Mouse (Mus musculus) midbrain, embryonic 15.5 days (tissue): ENCODE data around the gene Spata31d1d. TPM values are rescaled to one million over a fixed set of nuclear protein-coding genes. Genes with fewer than 3 reads are reported as not detected.
"Not testable (repeated sequence)": the region's sequence is repeated elsewhere in the genome, so short reads cannot be mapped to it uniquely, and the experiment has no call there.

Experiments
- ATAC-seq: fragments of 200-750 bp; cut with Nextera tagmentation; replicated peaks from 2 replicates; pipeline ENCODE4 v1.8.0; 2017; ENCODE audit warnings: moderate TSS enrichment
- H3K27ac ChIP-seq: fragments of 300-500 bp; sonication (generic); 2 replicates; pipeline ENCODE4 v1.5.1; 2015; ENCODE audit warnings: mild to moderate bottlenecking, inconsistent platforms
- H3K27me3 ChIP-seq: fragments of 300-500 bp; sonication (generic); replicated peaks from 2 replicates; pipeline ENCODE4 v1.6.1; 2015; ENCODE audit warnings: inconsistent platforms
- H3K36me3 ChIP-seq: fragments of 300-500 bp; sonication (generic); replicated peaks from 2 replicates; pipeline ENCODE4 v1.6.1; 2015; ENCODE audit warnings: inconsistent platforms
- H3K4me1 ChIP-seq: fragments of 300-500 bp; sonication (generic); 2 replicates; pipeline ENCODE4 v1.6.1; 2015; ENCODE audit warnings: inconsistent platforms
- H3K4me2 ChIP-seq: fragments of 300-500 bp; sonication (generic); 2 replicates; pipeline ENCODE4 v1.6.1; 2015; ENCODE audit warnings: inconsistent platforms, mild to moderate bottlenecking, moderate library complexity
- H3K4me3 ChIP-seq: fragments of 300-500 bp; sonication (generic); 2 replicates; pipeline ENCODE4 v1.5.1; 2015; ENCODE audit warnings: mild to moderate bottlenecking, inconsistent platforms
- H3K9ac ChIP-seq: fragments of 300-500 bp; sonication (generic); 2 replicates; pipeline ENCODE4 v1.6.1; 2015; ENCODE audit warnings: mild to moderate bottlenecking, inconsistent platforms
- H3K9me3 ChIP-seq: fragments of 300-500 bp; sonication (generic); 2 replicates; pipeline ENCODE4 v1.6.1; 2016; ENCODE audit warnings: inconsistent platforms
- WGBS: fragments of 180-500 bp; shearing (Covaris S2); methylation state at CpG from one replicate; pipeline ENCODE4 v1.1.7; 2015; ENCODE audit warnings: mixed read lengths; 5-methylcytosine and 5-hydroxymethylcytosine counted together
- polyA plus RNA-seq: library from polyadenylated mRNA; unstranded; fragments of >200 nt; fragmentation: Nextera tagmentation; extraction: Ambion mirVana; gene quantifications from 2 replicates; pipeline ENCODE4 v1.2.1, GENCODE M21; 2015

The Spata31d1d gene
- polyA plus RNA-seq, 1 experiment from 2014 or later = not detected

DNA sequence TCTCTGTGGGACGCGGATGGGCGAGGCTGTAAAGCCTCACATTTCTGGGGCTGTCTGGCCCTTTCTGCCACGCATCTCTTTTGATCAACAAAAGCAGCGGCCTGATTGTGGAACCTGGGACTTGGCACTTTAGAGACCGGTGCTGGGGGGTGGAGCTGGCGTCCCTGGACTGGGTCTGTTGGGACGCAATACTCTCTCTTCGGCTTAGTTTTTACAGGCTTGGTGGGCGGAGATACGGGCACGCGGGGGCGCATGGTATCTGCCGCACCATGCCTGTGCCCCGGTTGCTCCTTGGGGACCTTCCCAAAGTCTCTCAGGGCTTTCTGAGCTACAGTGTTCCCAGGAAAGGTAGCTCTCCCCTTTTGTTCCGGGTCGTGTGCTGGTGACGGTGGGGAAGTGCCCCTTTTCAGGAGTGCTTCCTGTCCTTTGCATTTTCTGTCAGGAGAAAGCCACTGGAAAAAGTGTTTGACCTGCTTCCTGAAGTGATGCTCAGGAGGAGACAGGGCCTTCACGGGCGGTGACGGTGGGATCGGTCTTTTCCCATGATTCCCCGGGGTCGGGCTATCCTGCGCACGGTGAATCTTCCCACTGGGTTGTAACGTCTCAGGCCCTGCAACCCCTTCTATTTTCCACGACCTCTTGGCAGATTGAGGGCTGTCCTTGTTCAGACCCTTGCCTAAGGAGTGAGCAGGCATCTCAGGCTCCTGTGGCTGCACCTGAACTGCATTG lies 5.2 kb downstream of the Spata31d1d start:
- WGBS = 37% methylated on average over 29 of the region's 29 CpGs
- peak overlapping the region; percentile 19; the same call in 1 of the 2 replicates for H3K4me3 ChIP-seq
- no peak for ATAC-seq

DNA sequence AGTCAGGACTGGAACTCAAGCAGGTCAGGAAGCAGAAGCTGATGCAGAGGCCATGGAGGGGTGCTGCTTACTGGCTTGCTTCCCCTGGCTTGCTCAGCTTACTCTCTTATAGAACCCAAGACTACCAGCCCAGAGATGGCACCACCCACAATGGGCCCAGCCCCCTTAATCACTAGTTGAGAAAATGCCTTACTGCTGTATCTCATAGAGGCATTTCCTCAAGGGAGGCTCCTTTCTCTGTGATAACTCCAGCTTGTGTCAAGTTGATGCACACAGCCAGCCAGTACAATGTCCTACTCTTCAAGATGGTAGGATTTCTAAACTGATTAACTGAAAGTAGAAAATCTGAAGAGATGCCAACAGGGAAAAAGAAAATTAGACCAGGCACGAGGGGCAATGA lies 9.5 kb downstream of the Spata31d1d start:
- not testable (repeated sequence) for H3K9ac ChIP-seq, H3K4me2 ChIP-seq, H3K4me3 ChIP-seq, H3K4me1 ChIP-seq, H3K27me3 ChIP-seq, H3K27ac ChIP-seq, ATAC-seq, H3K9me3 ChIP-seq, H3K36me3 ChIP-seq
- WGBS = 78% methylated on average over 1 of the region's 1 CpGs

More for the DNA sequence above, 5.2 kb downstream of the Spata31d1d start:
- Histone ChIP-seq H3K27me3 (no peaks in the 10 kb centered on the region), H3K36me3 (no peaks in the 10 kb centered on the region), H3K4me1 (0 out of 2 replicates have a peak, but pooled peaks cover 4% of the 10 kb centered on the region), H3K4me2 (peak overlapping the region; percentile 39), H3K9me3 (no peaks in the 10 kb centered on the region), H3K27ac (no peak overlapping the region), H3K9ac (no peak overlapping the region)

DNA sequence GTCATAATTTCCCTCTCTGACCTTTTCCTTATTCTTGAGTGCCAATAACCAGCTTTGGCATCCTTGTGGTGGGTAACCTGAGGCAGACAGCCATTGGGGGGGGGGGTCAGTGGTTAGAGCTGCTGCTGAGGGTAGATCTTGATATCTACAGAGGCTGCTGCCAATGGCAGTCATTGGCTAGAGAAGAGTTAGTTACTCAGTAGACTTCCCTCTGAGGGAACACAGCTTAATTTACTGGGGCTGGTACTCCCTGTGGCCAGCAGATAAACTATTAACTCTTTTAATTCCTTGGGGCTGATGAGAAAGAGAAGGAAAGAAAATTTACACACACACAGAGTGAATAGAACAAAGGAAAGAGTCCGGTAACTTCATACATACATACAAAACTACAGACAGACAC lies 12.1 kb downstream of the Spata31d1d start:
- ATAC-seq = no peak
- Histone ChIP-seq H3K27ac (no peak overlapping the region), H3K4me3 (no peak overlapping the region), H3K9ac (no peak overlapping the region), H3K4me1 (no peaks in the 10 kb centered on the region), H3K36me3 (no peaks in the 10 kb centered on the region), H3K9me3 (no peaks in the 10 kb centered on the region), H3K27me3 (no peaks in the 10 kb centered on the region), H3K4me2 (no peak overlapping the region)
- 82% methylated on average over 1 of the region's 1 CpGs for WGBS

DNA sequence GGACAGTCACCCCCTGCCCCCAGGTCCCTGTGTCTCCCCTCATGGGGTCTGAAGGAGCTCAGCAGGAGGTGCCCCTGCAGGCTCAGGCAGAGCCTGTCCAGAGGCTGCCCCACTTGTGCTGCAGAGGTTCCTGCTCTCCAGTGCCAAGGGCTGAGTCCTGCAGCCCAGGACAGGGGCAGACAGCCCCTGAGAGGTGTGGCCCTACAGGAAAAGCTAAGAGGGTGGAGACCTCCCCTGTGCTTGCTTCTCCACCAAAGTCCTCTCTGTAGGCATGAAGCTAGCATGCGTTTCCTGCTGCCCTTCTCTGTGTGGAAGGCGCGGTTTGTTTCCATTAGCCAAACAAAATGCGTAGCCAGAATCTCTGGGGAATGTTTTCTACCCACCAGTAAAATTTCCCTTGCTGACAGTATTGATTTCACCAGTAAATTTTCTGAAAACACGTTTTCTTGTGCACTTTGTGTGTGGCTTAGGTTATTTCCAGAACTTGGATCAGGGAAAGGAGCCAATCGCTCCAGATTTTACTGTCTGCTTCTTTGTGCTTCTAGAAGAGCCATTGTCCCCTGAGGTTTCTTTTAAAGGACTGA lies 12.6 kb downstream of the Spata31d1d start:
- H3K27me3 ChIP-seq, H3K36me3 ChIP-seq, H3K9me3 ChIP-seq, H3K4me1 ChIP-seq, ATAC-seq, H3K9ac ChIP-seq, H3K27ac ChIP-seq, H3K4me3 ChIP-seq, H3K4me2 ChIP-seq: not testable (repeated sequence)
- 47% methylated on average over 6 of the region's 6 CpGs for WGBS

DNA sequence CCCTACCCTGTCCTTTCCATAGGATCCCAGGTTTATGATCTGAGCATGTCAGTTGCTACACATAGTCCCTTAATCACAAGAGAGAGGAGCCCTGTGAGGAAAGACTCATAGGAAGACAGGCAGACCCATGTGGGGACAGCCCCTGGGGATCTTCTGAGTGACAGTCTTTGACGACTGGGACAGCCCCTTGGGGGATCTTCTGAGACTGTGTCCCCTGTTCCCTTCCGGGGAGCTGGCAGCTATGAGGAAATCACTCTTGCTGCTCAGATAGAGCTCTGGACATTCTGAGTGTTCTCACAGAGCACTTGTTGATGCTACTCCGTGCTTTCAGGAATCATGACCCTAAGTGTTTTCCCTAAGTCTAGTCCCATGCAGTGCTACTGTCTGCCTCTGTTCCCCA lies 17.8 kb downstream of the Spata31d1d start:
- no peaks in the 10 kb centered on the region for H3K27me3 ChIP-seq
- H3K4me2 ChIP-seq = no peak overlapping the region
- H3K4me3 ChIP-seq = no peak overlapping the region
- no peaks in the 10 kb centered on the region for H3K4me1 ChIP-seq
- no peak overlapping the region for H3K27ac ChIP-seq
- no peaks in the 10 kb centered on the region for H3K9me3 ChIP-seq
- 49% methylated on average over 3 of the region's 3 CpGs for WGBS
- no peak overlapping the region for H3K9ac ChIP-seq
- H3K36me3 ChIP-seq = no peaks in the 10 kb centered on the region
- ATAC-seq = no peak

DNA sequence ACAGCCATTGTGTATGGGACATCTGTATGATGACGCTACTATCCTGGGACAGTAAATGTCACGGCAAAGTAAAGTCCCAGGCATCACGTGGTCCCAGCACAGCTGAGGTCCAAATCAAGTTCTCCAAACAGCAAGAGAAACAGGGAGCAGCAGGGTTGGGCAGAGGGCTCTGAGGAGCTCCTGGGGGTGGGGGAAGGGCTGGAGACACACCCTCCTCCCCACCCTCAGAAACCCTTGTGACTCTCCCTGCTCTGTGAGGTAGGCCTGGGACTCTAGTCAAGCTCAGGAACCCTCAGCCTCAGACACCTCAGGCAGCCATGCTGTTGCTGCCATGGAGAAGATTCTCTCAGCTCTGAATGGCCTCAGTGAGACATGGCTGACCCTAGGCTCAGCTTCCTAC lies 19.6 kb downstream of the Spata31d1d start, which contains the start of gene Spata31d1b:
Gene Spata31d1b, plus strand, starts transcription at position 301 of the 400 bp plus-strand sequence.
- 77% methylated on average over 3 of the region's 3 CpGs for WGBS
- not testable (repeated sequence) for H3K27ac ChIP-seq, H3K9me3 ChIP-seq, H3K4me1 ChIP-seq, H3K4me3 ChIP-seq, H3K27me3 ChIP-seq, H3K4me2 ChIP-seq, H3K36me3 ChIP-seq, ATAC-seq, H3K9ac ChIP-seq

DNA sequence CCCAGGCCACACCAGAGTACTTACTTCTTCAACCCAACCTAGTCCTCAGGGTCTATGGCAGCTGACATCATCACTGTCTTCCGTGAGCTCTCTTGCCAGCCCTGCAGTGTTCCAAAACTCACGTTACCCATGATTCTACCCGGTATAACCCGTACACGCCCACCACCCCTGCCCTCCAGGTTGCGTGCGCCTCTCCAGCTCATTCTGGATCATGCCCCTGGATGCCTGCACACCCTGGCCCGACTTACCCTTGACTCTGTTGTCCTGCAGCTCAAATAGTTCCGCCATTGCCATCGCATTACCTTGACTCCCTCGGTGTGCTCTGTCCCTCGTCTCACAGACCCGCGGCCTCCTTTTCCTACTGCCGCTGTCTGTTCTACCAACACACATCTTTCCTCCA lies 21.3 kb downstream of the Spata31d1d start, which contains the start of gene Spata31d1a:
Gene Spata31d1a, minus strand, starts transcription at position 101 of the 400 bp plus-strand sequence.
- Histone ChIP-seq H3K4me2 (no peak within 1 kb of the TSS), H3K27ac (no peak within 1 kb of the TSS), H3K9me3 (no peaks in the 10 kb centered on the region), H3K27me3 (no peaks in the 10 kb centered on the region), H3K4me1 (no peaks in the 10 kb centered on the region), H3K36me3 (no peaks in the 10 kb centered on the region), H3K9ac (no peak within 1 kb of the TSS), H3K4me3 (no peak within 1 kb of the TSS)
- ATAC-seq = no peak
- 90% methylated on average over 15 of the region's 15 CpGs for WGBS

DNA sequence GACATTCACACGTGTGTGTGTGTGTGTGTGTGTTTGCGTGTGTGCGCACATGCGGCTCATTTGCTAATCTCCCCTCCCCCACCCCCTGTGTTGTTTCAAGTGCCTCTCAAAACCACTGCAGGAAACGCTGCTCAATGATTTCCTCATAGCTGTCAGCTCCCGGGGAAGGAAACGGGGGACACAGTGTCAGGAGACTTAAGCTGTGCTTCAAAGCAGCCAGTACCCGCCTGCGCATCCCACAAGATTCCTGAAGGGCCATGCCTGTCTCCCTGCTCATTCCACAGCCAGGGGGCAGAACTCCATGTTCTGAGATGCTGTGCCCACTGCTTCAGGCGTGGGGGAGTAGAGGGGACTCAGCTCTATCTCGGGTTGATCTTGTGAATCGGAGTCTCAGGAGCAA lies 27.0 kb downstream of the Spata31d1d start:
- no peak; the same call in 1 of the 2 replicates for ATAC-seq
- H3K9ac ChIP-seq = no peak overlapping the region
- H3K9me3 ChIP-seq = no peaks in the 10 kb centered on the region
- WGBS = 43% methylated on average over 12 of the region's 12 CpGs
- no peak overlapping the region for H3K4me3 ChIP-seq
- H3K27ac ChIP-seq = no peak overlapping the region
- H3K27me3 ChIP-seq = no peaks in the 10 kb centered on the region
- no peak overlapping the region for H3K4me2 ChIP-seq
- peaks cover 4% of the 10 kb centered on the region; the same call in 1 of the 2 replicates for H3K4me1 ChIP-seq
- H3K36me3 ChIP-seq = no peaks in the 10 kb centered on the region

DNA sequence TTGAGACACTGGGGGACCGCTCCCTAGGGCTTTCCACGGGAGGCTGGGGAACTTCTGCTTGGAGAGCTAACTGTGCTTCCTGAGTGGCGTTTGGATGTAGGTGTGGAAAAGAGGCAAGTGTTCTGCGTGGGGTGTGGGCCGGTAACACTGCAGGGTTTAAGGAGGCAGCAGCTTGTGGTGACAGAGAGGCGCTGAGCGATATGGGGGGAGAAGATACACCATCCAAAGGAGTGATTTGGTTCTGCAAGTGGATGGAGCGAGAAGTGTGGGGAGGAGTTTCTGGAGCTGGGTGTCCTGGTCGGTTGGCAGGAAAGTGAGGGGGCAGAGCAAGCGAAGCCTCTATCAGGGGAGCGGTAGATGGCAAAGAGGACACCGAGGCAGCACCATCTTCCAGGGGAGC lies 28.0 kb downstream of the Spata31d1d start:
- Histone ChIP-seq H3K27ac (no peak overlapping the region), H3K36me3 (no peaks in the 10 kb centered on the region), H3K9me3 (no peaks in the 10 kb centered on the region), H3K4me2 (no peak overlapping the region), H3K27me3 (no peaks in the 10 kb centered on the region), H3K4me1 (peaks cover 4% of the 10 kb centered on the region; the same call in 1 of the 2 replicates), H3K4me3 (no peak overlapping the region), H3K9ac (no peak overlapping the region)
- ATAC-seq = no peak
- 89% methylated on average over 12 of the region's 12 CpGs for WGBS

DNA sequence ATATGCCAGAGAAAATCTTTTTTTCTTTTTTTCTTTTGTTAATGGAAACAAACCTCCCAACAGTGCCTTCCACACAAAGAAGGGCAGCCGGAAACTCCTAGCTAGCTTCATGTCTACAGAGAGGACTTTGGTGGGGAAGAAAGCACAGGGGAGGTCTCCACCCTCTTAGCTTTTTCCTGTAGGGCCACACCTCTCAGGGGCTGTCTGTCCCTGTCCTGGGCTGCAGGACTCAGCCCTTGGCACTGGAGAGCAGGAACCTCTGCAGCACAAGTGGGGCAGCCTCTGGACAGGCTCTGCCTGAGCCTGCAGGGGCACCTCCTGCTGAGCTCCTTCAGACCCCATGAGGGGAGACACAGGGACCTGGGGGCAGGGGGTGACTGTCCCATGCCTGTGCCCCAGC lies 31.4 kb downstream of the Spata31d1d start:
- 52% methylated on average over 1 of the region's 1 CpGs for WGBS
- not testable (repeated sequence) for H3K4me3 ChIP-seq, H3K27me3 ChIP-seq, H3K27ac ChIP-seq, H3K9ac ChIP-seq, H3K4me2 ChIP-seq, H3K9me3 ChIP-seq, H3K36me3 ChIP-seq, H3K4me1 ChIP-seq, ATAC-seq

DNA sequence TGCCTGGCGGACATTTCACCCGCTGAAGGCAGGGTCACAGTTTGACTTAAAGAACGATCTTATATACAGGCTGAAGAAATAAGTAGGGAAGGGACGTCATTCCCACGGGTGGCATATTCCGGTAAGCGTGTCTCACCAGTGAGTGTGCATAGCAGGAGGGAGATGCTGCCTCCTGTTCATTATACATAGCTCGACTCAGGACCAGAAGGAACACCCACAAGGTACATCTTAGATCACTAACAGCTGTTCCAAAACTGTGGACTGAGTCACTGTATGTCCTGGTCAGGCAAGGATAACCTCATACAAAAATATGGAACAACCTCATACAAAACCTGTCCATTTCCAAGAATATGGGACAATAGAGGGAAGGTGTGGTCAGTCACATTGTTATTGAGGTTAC lies 32.4 kb downstream of the Spata31d1d start:
- Histone ChIP-seq H3K9me3 (no peaks in the 10 kb centered on the region), H3K27ac (no peak overlapping the region), H3K27me3 (no peaks in the 10 kb centered on the region), H3K4me1 (no peaks in the 10 kb centered on the region), H3K36me3 (no peaks in the 10 kb centered on the region), H3K4me2 (no peak overlapping the region), H3K9ac (no peak overlapping the region), H3K4me3 (no peak overlapping the region)
- WGBS = 92% methylated on average over 8 of the region's 8 CpGs
- ATAC-seq = no peak

DNA sequence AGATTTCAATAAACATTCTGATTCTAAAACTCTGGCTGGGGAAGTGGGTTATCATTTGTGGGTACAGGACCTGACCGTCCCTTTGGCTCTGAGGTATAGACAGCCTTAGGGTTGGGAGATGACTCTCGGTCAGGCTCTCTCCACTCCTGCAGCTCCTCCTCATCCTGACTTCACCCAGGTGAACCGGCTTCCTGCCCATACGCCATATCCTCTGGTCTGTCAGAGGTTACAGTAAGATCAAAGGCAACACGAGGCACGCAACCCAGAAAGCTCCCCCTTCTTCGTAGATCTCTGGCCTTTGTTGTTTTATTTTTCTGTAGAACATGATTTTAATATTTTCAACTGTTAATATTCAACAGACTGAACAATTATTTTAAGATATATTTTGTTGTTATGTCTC lies 35.8 kb downstream of the Spata31d1d start:
- H3K4me2 ChIP-seq = no peak overlapping the region
- WGBS = 93% methylated on average over 7 of the region's 7 CpGs

DNA sequence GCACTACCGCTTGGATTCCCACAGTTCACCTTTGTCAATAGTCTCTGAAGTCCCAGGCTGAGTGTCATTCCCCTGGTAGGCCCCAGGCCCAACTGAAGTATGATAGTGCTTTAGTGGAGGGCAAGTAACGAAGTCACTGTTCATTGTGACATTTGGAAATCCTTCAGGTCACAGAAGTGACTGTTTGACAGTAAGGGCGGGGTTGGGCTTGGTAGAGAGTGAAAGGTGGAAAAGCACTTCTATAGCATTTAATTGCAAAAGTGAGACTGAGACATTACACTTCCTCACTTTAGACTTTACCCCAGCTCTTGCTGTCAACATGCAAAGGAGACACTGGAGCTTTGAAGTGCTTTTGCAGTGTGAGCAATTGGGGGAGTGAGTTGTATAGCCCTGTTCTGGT lies 37.5 kb downstream of the Spata31d1d start, which contains the start of gene 4921517D22Rik:
Gene 4921517D22Rik, minus strand, starts transcription at position 101 of the 400 bp plus-strand sequence.
- Histone ChIP-seq H3K27me3 (no peaks in the 10 kb centered on the region), H3K9ac (no peak within 1 kb of the TSS), H3K4me2 (no peak within 1 kb of the TSS), H3K9me3 (no peaks in the 10 kb centered on the region), H3K36me3 (no peaks in the 10 kb centered on the region), H3K4me1 (no peaks in the 10 kb centered on the region), H3K4me3 (no peak within 1 kb of the TSS), H3K27ac (no peak within 1 kb of the TSS)
- WGBS = 92% methylated on average over 3 of the region's 3 CpGs
- no peak for ATAC-seq

More for the DNA sequence above, 35.8 kb downstream of the Spata31d1d start:
- H3K4me1 ChIP-seq = no peaks in the 10 kb centered on the region
- no peaks in the 10 kb centered on the region for H3K9me3 ChIP-seq
- no peak for ATAC-seq
- no peak overlapping the region for H3K27ac ChIP-seq
- no peak overlapping the region for H3K4me3 ChIP-seq
- H3K9ac ChIP-seq = no peak overlapping the region
- H3K36me3 ChIP-seq = no peaks in the 10 kb centered on the region
- no peaks in the 10 kb centered on the region for H3K27me3 ChIP-seq
